Mouse (Mus musculus) right cerebral cortex, postnatal 4 days (tissue): ENCODE results near the gene Pmel.

Source experiments
- DNase-seq: peaks from one replicate; pipeline ENCODE4 v3.0.0-alpha.2; 2022

The Pmel gene

GRCm38 (mm10) chr10:128703895-128704294, at the start of gene Pmel:
Gene Pmel (plus strand): TSS chr10:128704195.
- DNase-seq: no peak

DNA sequence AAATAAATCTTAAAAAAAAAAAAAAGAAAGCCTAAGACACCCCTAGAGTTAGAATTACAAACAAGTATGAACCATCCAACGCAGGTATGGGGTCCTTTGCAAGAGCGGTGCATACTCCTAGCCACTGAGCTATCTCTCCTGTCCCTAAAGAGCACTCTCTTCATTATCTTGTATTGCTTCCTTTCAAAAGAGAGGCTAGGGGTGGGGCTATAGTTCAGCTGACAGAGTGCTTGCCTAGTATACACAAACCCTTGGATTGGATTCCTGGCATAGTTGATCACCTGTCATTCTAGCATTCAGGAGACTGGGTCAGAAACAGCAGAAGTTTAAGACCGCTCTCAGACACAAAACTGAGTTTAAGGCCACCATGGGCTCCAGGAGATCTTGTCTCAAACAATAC, 48.7 kb upstream of the Pmel start:
- DNase-seq: no peak

DNA sequence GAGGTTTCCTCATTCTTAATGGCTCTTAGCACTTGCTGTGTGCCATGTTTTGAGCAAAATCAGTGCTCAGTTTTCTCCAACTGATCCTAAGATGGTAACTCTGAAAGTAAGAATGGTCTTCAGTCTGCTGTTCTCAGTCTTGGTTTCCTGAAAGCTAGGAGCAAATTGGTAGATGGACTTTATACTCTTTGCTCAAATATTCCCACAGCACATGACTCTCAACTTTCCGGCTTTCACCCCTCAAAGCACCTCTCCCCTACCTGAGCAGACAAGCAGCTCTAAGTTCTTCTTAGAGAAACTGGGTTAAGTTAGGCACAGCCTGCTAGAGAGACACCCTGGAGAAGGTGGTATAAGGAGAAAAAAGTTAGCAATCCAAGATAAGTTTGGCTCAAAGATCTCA, 47.3 kb upstream of the Pmel start:
- DNase-seq: no peak

- DNase-seq: no peak
These were observed 46.2 kb upstream of the Pmel start for GRCm38 (mm10) chr10:128657844-128658243.

DNA sequence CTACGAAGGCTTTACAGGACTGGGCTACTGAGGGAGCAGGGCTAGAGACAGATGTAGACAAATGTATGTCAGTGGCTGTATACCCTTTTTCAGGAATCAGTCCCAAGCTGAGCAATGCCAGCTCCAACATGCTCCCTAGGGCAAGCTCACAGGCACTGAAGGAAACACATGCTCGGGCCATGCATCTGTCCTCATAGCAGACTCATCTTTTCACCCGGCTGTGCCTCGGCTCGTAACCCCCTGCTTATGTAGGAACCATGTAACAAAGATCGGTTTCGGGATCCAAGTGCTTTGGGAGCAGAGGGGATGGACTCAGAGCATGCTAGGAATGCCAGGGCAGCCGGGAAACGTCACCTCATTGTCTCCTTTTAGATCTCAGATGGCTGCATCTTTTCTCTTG, 44.5 kb upstream of the Pmel start:
- no peak for DNase-seq

DNA sequence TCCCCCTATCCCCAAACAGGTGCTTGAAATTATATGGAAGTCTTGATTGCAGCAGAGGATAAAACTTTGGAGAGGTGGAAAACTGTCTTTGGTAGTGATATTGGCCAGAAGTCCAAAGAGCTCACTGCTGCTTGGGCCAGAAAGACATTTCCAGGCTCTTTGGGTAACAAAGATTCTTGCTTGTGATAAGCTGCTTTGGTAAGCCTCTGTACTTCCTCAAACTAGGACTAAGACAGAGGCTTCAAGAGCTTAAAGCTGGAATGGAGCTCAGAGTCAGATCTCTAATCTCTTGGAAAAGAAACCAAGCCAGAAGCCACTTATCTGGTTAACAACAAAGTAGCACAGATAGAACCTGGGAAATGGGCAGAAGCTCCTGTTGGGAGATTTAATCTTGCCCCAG, 41.5 kb upstream of the Pmel start:
- no peak for DNase-seq

DNA sequence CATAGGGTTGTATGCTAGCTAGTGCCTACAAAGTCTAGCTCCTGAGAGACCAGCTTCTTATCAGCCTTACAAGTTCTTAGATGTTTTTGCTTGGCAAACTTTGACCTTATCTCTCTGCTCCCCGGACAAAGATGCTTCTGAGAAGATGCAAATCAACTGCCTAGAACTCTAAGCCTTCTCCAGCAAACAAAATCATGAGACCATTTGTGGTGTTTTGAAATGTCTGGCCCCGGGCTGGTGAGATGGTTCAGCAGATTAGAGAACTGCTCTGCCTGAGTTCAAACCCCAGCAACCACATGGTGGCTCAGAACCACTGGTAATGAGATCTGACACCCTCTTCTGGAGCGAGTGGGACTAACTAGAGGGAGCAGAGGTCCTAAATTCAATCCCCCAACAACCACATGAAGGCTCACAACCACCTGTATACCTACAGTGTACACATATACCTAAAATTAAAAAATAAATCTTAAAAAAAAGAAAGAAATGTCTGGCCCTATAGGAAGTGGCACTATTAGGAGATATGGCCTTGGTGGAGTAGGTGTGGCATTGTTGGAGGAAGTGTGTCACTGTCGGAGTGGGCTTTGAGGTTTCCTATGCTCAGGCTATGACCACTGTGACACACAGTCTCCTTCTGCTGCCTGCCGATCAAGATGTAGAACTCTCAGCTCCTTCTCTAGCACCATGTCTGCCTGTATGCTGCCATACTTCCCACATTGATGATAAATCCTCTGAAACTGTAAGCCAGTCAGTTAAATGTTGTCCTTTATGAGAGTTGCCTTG, 40.4 kb upstream of the Pmel start:
- no peak for DNase-seq

GRCm38 (mm10) chr10:128664808-128665207, 39.2 kb upstream of the Pmel start:
- no peak for DNase-seq

DNA sequence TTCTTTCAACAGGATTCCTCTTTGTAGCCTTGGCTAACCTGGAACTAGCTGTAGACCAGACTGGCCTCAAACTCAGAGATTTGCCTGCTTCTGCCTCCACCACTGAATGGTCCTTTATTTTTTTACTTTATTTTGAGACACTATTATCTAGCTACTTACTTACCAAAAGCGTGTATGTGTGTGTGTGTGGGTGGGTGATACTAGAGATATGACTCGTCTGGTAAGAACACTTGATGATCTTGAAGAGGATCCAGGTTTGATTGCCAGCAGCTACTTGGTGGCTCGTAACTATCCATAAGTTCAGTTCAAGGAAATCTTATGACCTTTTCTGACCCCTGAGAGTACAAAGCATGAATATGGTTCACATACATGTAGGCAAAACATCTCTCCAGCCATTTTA, 38.7 kb upstream of the Pmel start:
- no peak for DNase-seq

GRCm38 (mm10) chr10:128665806-128666205, 38.2 kb upstream of the Pmel start:
- no peak for DNase-seq

DNA sequence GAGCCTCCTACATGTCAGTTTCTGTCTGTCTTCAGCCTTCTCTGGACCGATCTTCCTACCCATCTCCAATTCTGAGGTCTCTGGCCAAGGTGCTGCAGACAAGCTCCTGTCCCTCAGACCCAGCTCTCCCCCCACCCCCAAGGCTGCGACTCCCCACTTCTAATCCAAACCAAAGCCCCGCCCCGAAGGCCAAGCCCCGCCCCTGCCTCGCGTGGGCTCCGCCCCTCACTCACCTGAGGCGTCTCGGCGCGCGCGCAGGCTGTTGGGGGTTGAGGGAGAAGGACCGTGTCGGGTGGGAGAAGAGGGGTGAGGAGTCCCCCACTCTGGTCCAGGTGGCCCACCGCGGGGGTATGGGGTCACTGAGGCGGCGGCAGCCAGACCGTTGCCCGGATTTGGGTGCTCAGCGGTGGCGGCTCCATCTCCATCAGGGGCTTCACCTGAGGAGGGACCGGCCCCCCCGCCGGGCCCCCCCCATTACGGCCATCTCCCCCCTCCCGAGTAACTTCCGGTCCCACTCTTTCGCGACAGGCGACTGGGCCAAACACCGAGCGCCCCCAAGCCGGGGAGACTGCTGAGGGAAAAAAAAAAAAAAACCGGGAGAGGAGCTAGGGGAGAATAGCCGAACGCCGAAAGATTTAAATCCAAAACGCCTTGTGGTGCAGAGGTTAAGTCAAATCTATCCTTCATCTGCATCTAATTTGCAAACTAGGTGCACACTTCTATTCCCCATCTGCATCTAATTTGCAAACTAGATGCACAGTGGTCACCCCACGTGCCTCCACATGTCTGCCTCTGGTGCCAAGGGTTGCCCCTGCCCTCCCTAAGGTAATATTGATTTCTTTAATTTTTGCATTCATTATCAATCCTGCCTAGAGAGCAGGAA, 35.0 kb upstream of the Pmel start:
- peak; percentile 64 for DNase-seq

DNA sequence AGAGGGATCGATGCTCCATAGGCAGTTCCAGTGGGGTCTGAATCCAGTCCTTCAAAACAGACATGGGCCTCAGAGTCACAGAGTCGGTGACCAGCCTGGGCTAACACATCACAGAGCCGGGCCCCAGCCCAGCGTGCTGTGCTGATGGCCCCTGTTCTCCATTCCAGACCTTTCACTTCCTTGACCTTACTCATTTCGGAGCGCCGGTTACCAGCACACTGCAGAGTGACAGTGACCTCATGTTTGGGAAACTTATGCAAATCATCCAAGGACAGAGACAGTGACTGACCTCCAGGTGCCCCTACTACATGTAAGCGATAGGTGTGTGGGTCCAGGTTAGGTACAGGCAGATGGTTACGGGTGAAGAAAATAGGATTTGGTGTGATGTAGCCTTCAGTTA, 32.8 kb upstream of the Pmel start:
- no peak for DNase-seq

DNA sequence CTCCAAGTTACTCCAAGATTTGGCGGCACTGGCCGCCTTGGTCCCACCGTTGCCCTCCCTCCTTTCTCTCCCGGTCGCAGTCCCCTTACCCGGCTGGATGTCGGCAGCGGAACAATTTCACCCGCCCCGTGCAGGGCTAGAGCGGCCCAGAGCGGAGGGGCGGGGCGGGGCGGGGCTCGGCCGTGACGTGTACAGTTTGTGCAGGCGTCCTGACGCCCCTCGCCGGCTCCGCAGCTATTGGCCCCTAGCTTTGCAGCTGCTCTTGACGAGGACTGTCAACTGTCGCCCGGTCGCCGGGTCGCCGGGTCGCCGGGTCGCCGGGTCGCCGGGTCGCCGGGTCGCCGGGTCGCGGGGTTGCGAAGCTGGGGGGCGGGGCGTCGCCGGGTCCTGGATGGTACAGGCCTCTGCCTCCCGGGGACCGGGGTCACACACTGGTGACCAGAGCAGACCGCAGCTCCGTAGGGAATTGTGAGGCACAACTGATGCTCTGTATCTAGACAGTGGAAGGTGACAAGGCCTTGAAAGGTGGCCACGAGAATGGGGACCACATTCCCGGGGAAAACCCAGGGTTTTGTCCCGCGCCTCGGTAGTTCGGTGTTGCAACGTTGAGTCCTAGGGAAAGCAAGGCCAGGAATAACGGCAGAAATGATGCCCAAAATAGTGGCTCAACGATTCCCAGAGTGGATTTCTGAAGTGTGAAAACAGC, 30.1 kb upstream of the Pmel start, which contains the start of gene Suox:
Gene Suox (minus strand): TSS at position 311 of the 706 bp plus-strand sequence.
- peak; percentile 83 for DNase-seq

GRCm38 (mm10) chr10:128674469-128675008, 29.5 kb upstream of the Pmel start:
- no peak for DNase-seq

DNA sequence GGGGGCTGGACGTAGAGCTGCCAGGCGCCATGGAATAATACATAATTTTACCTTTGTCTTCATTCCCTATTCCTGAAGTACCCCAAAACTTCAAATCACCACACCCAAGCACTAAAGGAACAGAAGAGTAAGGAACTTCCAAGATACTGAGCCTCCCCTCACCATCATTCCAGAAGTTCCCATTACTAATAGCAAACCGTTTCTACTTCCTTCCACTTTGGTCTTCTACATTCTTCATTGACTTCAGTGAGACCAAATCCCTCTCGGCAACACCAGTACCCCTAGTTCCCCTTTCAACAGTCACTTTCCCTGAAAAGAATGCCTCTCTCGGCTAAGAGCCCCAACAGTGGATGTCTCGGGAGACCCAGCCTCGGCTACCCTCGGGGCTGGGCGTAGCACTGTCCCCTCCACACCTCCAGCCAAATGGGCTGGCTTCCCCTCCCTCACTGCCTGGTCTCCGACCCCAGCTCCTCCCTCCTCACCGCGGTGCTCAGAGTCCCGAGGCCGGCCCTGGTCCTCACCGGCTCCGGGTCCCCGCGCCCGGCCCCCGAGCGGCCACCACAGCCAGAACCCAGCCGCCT, 8.5 kb upstream of the Pmel start:
- DNase-seq: no peak

DNA sequence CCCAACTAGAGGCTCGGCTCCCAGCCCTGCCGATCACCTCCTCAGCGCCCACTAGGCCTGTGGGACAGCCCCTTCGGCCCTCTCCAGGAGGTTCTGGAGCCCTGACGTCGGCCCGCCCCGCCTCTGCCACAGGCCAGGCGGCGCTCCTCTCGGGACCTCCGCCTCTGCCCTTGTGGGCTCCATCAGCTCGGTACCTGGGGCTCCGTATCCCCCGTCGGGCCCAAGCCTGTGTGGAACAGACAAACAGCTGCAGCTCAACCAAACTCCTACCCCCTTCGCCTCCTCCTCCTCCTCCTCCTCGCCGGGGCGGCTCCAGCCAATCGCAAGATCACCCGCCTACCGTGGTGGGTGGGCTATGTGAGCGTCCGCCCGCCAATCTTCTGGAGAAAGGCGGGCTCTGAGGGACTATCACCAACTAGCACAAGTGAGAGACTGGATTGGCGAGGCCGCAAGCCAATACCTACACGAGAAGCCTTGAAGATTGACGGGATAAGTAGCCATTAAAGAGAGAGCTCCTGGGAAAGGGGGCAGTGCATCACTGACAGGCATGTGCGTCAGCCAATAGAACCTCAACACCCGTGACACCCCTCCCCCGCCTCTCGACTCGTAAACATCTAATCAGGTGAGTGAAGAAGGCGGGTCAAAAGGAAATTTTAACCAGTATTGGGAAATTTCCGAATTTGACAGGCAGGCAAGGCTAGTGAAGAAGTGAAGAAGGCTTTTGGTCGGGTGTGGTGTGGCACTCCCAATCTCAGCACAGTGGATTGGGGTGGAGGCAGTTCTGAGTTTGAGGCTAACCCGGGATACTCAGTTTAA, 7.8 kb upstream of the Pmel start, which contains the start of gene Rab5b:
Gene Rab5b (minus strand): TSS at position 273 of the 816 bp plus-strand sequence.
- DNase-seq: peak; percentile 95

- no peak for DNase-seq
These were observed 6.8 kb upstream of the Pmel start for GRCm38 (mm10) chr10:128697072-128697725.

- DNase-seq: no peak
These were observed 5.0 kb upstream of the Pmel start for GRCm38 (mm10) chr10:128699006-128699405.

DNA sequence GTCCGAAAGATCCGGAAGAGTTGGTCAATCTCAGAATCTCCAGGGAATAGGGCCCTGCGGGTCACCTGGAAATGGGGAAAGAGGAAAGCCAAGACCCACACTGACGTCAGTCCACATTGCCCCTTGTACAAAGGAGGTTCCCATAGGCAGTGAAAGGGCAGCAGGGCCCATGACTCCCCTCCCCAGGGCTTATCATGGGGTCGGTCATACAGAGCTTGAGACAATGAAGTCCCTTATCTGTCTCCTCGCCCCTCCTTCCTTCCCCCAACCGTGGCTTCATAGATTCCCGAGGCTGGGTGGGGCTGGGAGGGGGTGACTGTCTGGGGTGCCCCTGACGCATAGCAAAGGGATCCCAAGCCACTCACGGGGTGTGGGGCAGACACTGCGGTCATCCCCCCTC, 4.4 kb upstream of the Pmel start:
- no peak for DNase-seq

DNA sequence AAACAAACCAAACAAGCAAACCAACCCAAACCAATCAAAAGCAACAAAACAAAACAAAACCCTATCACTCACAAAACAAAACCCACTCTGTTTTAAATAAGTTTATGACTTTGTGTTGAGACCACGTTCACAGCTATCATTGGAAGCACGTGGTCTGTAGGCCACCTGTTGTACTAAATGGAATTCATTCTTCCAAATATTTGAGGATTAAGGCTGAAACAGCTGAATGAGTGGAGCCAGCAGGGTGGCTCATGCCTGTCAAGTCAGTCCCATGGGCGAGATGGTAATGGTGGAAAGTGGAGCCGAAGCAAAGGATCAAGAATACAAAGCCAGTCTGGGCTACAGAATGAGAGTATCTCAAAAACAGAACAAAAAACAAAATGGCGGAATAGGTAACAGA, 3.3 kb upstream of the Pmel start:
- DNase-seq: no peak

GRCm38 (mm10) chr10:128702328-128703007, 1.5 kb upstream of the Pmel start:
- no peak for DNase-seq
